Mouse (Mus musculus) MN1 (cell line): ENCODE measurements around the gene Lrp2bp.

Experiments
- DNase-seq: peaks from one replicate; pipeline ENCODE4 v3.0.0-alpha.2; 2016; ENCODE audit warnings: low spot score

Lrp2bp gene

GRCm38 (mm10) chr8:45999138-45999783 lies at the start of gene Lrp2bp:
Lrp2bp (plus strand) TSS chr8:45999303.
- no peak for DNase-seq

GRCm38 (mm10) chr8:45950622-45951021 lies 48.5 kb upstream of the Lrp2bp start:
- no peak for DNase-seq

DNA sequence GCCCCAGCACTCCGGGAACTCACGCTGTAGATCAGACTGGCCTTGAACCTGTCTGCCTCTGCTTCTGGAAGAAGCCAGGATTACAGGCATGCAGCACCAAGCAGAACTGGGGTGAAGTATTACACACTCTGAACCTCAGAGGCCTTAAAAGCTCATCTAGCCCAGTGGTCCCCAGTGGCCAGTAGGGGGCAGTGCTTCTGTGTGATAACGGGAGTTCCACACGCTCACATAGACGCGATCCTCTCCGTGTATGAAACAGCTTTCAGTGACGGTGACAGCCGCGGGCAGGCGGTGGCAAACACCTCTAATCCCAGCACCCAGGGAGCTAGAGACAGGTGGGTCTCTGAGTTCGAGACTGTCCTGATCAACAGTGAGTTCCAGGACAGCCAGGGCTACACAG lies 28.2 kb upstream of the Lrp2bp start:
- no peak for DNase-seq

DNA sequence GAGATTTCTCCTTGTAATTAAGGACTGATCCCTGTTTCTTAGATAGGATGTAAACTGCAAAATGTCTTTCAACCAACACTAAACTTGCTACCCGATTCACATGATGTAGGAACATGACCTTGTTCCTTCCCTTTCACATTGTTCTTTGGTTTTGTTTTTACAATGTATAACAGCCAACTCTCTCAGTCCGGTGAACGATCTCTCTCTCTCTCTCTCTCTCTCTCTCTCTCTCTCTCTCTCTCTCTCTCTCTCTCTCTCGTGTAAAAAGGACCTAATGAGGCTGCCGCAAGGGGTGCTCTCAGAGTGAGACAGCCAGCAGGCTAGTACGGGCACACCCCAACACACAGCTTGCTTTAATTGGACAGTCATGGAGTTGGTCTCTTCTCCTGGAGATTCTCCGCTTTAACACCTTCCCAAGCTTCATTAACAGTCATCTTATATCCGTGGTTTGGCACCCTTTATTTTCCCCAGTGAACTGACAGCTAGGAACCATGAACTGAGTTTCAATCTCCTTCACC lies 25.1 kb upstream of the Lrp2bp start:
- DNase-seq = peak; percentile 65

- peak; percentile 99 for DNase-seq
Measured at GRCm38 (mm10) chr8:45975126-45975836, 23.8 kb upstream of the Lrp2bp start, which contains the start of the genes 1700029J07Rik and Ufsp2. 1700029J07Rik (minus strand) TSS chr8:45975252. Ufsp2 (plus strand) TSS chr8:45975528.

DNA sequence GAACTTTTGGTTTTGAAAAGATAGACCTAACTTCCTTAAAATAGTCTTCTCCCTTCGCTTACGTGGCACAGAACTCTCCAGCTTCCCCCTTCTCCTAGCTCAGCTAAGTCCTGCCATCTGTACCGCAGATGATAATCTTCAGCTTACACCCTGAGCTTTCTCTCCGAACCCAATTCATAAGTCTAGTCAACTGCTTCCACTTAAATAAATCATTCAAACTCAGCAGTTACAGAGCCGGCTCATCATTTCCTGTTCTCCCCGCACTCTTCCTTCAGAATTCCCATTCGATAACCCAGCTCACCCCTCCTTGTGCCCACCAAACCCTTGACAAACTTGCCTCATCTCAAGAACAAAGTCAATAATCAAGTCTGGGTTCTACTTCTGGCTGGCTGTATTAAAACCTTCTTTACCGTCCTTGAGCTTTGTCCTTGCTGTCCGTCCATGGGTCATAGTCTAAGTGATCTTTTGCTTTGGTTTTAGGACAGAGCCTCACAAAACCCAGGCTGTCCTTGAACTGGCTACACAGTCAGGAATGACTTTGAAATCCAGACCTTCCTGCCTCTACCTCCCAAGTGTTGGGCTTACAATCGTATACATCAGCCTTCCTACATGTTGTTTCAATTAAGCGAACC lies 23.1 kb upstream of the Lrp2bp start:
- no peak for DNase-seq

GRCm38 (mm10) chr8:45986665-45987064 lies 12.4 kb upstream of the Lrp2bp start:
- DNase-seq = no peak

- no peak for DNase-seq
Measured at GRCm38 (mm10) chr8:45988189-45988588, 10.9 kb upstream of the Lrp2bp start.

- DNase-seq = no peak
Measured at GRCm38 (mm10) chr8:45990631-45991310, 8.3 kb upstream of the Lrp2bp start.

DNA sequence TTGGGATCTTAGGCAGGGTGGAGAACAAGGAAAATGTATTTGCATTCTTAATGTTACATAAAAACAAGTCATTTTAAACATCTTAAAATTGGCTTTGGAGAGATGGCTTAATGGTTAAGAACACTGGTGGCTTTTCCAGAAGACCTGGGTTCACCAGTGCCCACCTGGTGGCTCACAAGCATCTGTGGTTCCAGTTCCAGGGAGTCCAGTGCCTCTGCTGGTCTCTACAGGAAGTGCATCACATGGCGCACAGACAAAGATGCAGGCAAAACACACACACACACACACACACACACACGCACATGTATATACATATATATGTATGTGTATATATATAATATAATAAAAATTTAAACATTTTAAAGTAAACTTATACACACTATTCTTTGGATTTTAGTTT lies 5.0 kb upstream of the Lrp2bp start:
- no peak for DNase-seq

- DNase-seq = no peak
Measured at GRCm38 (mm10) chr8:45995576-45995975, 3.5 kb upstream of the Lrp2bp start.

DNA sequence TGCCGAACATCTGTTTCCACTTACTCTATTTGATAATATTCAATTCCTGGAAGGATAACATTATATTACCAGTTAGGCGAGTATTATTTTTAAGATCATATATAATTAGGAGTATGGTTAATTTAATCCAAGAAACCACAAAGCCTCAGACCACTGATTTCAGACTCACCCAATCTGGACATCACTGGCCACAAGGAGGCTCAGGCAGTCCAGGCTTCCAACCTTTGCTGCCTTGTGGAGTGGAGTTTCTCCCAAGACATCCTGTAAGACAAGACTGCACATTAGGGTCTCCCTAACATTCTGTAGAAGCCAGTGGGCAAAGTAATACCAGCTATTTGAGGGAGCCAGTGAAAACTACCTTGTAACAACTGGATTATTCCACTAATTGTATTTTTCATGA lies 875 bp upstream of the Lrp2bp start:
- no peak for DNase-seq

DNA sequence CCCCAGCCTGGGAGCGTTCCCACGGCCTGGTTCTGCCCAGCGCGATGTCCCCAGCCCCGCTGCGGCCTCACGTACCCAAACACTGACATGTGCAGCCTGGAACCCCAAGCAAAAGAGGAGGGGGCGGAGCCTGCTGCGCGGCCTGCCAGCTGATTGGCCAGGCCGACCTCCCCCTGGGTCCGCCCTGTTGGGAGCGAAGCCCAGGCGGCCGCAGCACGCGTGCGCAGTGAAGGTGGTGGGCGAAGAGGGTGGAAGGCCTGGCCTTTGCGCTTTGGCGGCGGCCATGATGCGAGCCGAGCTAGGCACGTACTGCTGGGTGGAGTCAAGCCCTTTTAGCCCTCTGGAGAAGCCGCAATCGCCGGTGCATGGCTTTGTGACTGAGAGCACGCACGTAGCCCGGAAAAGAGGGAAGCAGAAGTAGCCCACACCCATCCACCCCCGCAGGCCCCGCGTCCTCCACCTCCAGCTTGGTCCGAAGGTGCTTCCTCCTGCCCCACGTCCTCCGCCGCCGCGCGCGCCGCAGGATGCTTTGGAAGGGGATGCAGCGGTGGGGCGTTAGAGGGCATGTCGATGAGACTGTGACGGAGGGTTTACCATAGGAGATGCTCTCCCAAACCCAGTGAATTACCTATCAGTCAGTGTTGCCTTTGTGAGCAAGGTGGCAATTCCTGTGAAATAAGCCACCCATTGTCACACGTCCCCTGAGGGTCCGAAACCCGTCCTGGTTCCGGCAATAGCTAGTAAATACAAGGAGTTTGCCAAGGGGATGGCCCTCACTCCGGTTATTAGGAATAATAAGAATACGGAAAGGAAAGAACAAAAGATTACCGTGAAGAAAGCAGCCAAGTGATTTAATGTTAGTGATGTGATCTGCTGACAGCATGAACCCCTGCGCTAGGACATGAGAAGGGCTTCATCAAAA lies 942 bp downstream of the Lrp2bp start:
- peak; percentile 99 for DNase-seq

DNA sequence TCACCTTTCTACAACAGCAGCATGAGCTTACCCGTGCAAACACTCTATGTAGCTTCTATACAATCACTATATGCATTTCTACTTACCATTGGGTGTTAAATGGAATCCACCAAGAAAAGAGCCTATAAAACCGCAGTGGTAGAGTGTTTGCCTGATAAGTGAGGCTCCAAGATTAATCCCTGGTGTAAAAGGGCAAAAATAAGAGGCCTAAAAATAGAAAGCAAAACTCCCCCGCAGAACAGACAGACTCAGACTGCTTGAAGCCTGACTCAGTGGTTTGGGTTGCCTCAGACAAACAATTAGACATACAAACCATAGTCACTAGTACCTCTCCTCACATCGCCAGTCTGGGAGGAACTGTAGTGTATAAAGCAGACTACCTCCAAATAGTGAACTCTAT lies 6.5 kb downstream of the Lrp2bp start, which contains the start of gene Ankrd37:
Ankrd37 (minus strand) TSS at position 112 of the 400 bp plus-strand sequence.
- DNase-seq = no peak

DNA sequence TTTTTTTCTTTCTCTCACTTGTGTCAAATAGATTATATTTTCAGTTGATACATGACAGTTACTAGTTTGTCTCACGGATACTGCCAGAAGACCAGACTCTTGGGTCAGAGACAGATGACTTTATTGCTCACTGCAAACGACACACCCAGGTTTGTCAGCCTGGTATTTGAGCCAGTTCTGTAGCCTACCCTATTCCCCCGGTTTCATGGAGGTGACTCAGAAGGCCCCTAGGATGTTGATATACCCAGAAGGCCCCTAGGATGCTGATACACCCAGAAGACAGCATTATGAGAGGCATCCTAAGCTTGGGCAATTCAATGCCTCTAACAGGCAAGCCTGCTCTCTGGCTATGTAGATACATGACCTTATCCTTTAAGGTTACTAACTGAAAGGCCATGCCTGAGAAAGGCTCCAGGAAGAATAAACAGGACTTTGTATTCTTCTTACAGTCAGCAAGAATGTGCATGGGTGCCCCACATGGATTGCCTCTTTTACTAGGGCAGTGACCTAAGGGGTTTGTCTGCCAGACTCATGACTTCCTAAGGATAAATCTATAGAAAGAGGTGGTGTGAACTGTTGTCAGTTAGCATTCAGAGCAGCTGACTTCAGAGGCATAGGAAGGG lies 8.1 kb downstream of the Lrp2bp start:
- DNase-seq = no peak

GRCm38 (mm10) chr8:46010306-46010705 lies 11.2 kb downstream of the Lrp2bp start:
- DNase-seq = no peak

DNA sequence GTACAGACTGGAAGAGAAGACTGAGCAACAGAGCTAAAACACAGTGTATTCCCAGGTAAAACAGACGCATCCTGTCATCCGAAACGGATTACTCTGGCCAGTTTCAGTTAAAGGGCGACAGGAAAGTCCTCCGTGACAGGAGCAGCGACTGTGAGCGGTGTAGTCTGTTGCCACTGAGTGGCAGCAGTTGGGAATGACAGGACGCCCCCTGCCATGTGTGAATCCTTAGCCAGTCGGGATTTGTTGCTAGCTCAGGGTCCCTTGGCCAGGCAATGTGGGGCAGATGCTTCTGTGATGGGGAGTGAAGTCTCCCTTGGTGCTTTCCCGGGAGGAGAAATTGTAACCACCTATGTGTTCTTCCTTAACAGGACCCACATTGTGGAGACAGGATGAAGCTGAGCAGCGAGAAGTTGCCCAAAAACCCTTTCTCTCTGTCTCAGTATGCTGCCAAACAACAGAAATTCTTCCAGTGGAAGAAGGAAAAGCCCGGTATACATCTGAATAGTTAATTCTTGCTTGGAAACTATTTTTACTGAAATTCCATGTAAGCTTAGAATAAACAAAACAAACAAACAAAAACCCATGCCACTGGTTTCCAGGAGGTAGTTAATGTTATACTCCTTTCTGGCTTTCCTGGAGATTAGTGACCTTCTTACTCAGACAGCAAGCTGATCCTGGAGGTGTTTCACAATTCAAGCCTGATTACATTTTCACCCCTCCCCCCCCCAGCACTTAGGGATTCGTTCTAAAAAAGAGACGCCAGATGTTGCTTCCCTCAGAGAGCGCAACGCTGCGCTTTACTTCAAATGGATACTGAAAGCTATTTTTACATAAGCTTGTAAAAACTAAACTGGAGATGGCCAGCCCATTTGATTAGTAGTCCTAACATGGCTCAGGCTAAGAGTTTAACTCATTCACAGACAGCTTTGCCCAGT lies 11.9 kb downstream of the Lrp2bp start:
- DNase-seq = no peak

- no peak for DNase-seq
Measured at GRCm38 (mm10) chr8:46022203-46022602, 23.1 kb downstream of the Lrp2bp start.

DNA sequence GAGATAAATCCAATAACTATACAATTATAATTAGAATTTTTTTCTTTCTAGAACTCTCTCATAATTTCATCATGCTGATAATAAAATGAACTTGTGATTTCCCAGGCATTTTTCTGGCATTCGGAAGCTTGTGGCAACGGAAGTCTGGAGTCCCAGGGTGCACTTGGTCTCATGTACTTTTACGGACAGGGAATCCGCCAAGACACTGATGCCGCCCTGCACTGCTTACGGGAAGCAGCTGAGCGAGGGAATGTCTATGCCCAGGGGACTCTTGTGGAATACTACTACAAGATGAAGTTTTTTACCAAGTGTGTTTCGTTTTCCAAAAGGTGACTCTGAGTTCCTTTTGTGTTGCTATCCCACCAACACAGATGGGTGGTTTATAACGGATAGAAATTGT lies 23.7 kb downstream of the Lrp2bp start:
- no peak for DNase-seq

- no peak for DNase-seq
Measured at GRCm38 (mm10) chr8:46024392-46024791, 25.3 kb downstream of the Lrp2bp start.
